Mouse (Mus musculus) E14TG2a.4 (cell line): ENCODE measurements around the gene Sirt2.

ENCODE experiments used
- CTCF ChIP-seq: conservative IDR thresholded peaks from 2 replicates; pipeline ENCODE4 v1.5.1; 2014; ENCODE audit warnings: low read length
- NANOG ChIP-seq: IDR thresholded peaks from 2 replicates; pipeline ENCODE4 v1.6.1; 2014; ENCODE audit warnings: borderline replicate concordance, low read length, mixed read lengths
- POU5F1 ChIP-seq: IDR thresholded peaks from 2 replicates; pipeline ENCODE4 v1.6.1; 2014; ENCODE audit warnings: low read length, borderline replicate concordance

DNA sequence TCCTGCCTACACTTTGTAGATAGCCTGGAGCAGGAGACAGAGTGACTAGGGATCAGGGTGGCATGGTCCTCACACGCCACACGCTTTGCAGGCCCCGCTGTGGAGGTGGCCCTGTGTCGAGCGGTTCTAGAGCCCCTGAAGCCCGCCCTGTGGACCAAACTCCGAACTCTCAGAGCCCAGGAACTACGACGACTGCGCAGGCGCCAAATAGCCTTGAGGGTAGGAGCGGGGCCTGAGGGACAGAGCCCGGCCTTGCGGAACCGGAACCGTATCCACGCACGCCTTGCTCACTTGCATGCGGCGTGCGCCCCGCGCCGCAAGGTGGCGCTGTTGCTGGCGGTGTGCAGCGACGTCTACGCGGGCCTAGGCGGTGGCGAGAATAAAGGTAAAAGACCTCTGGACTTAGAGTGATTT lies 30.0 kb downstream of the Sirt2 start:
- TF ChIP-seq CTCF (no peak; the same call in 1 of the 2 replicates), POU5F1 (no peak), NANOG (no peak)
